Mouse (Mus musculus): ENCODE results near the gene Myh3. TPM values are rescaled to one million over a fixed set of nuclear protein-coding genes. Genes with fewer than 3 reads are reported as not detected.

Gene Myh3
- polyA plus RNA-seq (2015; fragmentation: Nextera tagmentation; extraction: Ambion mirVana), result 0.10 and 0.14 TPM in 2 replicates

GRCm38 (mm10) chr11:67078000-67078399 lies at the start of gene Myh3:
TSS of gene Myh3 (plus strand) at chr11:67078300.
- no peak for TF ChIP-seq CTCF (IDR thresholded peaks at IDR 0.05; ENCODE audit: low read depth)
- no peaks in the 10 kb centered on the region for H3K9me3 ChIP-seq (ENCODE audit: control insufficient read depth)
- ATAC-seq, result no peak
- no peaks in the 10 kb centered on the region for H3K36me3 ChIP-seq (ENCODE audit: control insufficient read depth, insufficient read depth)
- no peak within 1 kb of the TSS for H3K4me3 ChIP-seq (ENCODE audit: low read depth, low read length)
- H3K4me1 ChIP-seq (replicated peaks; ENCODE audit: control insufficient read depth, insufficient read depth, low read length), result no peaks in the 10 kb centered on the region
- H3K27me3 ChIP-seq (replicated peaks; ENCODE audit: control insufficient read depth, insufficient read depth, low read length), result no peaks in the 10 kb centered on the region
- no peak within 1 kb of the TSS for H3K9ac ChIP-seq (ENCODE audit: low read depth, low read length)
- H3K4me2 ChIP-seq (replicated peaks; ENCODE audit: low read depth), result no peak within 1 kb of the TSS
- WGBS, result 83% methylated on average over 5 of the region's 5 CpGs
- no peak within 1 kb of the TSS for H3K27ac ChIP-seq (ENCODE audit: low read depth, low read length)

- ATAC-seq, result peak; percentile 96
- peak overlapping the region; percentile 77 for H3K27ac ChIP-seq (ENCODE audit: low read depth, low read length)
- TF ChIP-seq CTCF (IDR thresholded peaks at IDR 0.05; ENCODE audit: low read depth), result peak; percentile 61
- H3K9ac ChIP-seq (ENCODE audit: low read depth, low read length), result no peak overlapping the region
- H3K9me3 ChIP-seq (ENCODE audit: control insufficient read depth), result no peaks in the 10 kb centered on the region
- no peak overlapping the region for H3K4me3 ChIP-seq (ENCODE audit: low read depth, low read length)
- peak overlapping the region; percentile 43 for H3K4me2 ChIP-seq (replicated peaks; ENCODE audit: low read depth)
- H3K27me3 ChIP-seq (replicated peaks; ENCODE audit: control insufficient read depth, insufficient read depth, low read length), result no peaks in the 10 kb centered on the region
- no peaks in the 10 kb centered on the region for H3K36me3 ChIP-seq (ENCODE audit: control insufficient read depth, insufficient read depth)
- H3K4me1 ChIP-seq (replicated peaks; ENCODE audit: control insufficient read depth, insufficient read depth, low read length), result no peaks in the 10 kb centered on the region
- WGBS, result 32% methylated on average over 16 of the region's 16 CpGs
These were observed 47.0 kb upstream of the Myh3 start for GRCm38 (mm10) chr11:67030904-67031602.

- peak; percentile 82; the same call in 1 of the 2 replicates for ATAC-seq
- no peak overlapping the region for H3K4me3 ChIP-seq (ENCODE audit: low read depth, low read length)
- peak overlapping the region; percentile 77 for H3K27ac ChIP-seq (ENCODE audit: low read depth, low read length)
- no peaks in the 10 kb centered on the region for H3K4me1 ChIP-seq (replicated peaks; ENCODE audit: control insufficient read depth, insufficient read depth, low read length)
- 26% methylated on average over 2 of the region's 2 CpGs for WGBS
- H3K9ac ChIP-seq (ENCODE audit: low read depth, low read length), result no peak overlapping the region
- H3K4me2 ChIP-seq (replicated peaks; ENCODE audit: low read depth), result no peak overlapping the region
- H3K27me3 ChIP-seq (replicated peaks; ENCODE audit: control insufficient read depth, insufficient read depth, low read length), result no peaks in the 10 kb centered on the region
- no peak for TF ChIP-seq CTCF (IDR thresholded peaks at IDR 0.05; ENCODE audit: low read depth)
- H3K36me3 ChIP-seq (ENCODE audit: control insufficient read depth, insufficient read depth), result no peaks in the 10 kb centered on the region
- no peaks in the 10 kb centered on the region for H3K9me3 ChIP-seq (ENCODE audit: control insufficient read depth)
These were observed 46.5 kb upstream of the Myh3 start for GRCm38 (mm10) chr11:67031603-67031915.

- TF ChIP-seq CTCF (IDR thresholded peaks at IDR 0.05; ENCODE audit: low read depth), result no peak
- 51% methylated on average over 4 of the region's 4 CpGs for WGBS
These were observed 43.2 kb upstream of the Myh3 start for GRCm38 (mm10) chr11:67034775-67035485.

GRCm38 (mm10) chr11:67036229-67036628 lies 41.9 kb upstream of the Myh3 start:
- no peak for TF ChIP-seq CTCF (IDR thresholded peaks at IDR 0.05; ENCODE audit: low read depth)
- no peaks in the 10 kb centered on the region for H3K27me3 ChIP-seq (replicated peaks; ENCODE audit: control insufficient read depth, insufficient read depth, low read length)
- H3K4me2 ChIP-seq (replicated peaks; ENCODE audit: low read depth), result no peak overlapping the region
- no peaks in the 10 kb centered on the region for H3K4me1 ChIP-seq (replicated peaks; ENCODE audit: control insufficient read depth, insufficient read depth, low read length)
- no peak overlapping the region for H3K9ac ChIP-seq (ENCODE audit: low read depth, low read length)
- H3K9me3 ChIP-seq (ENCODE audit: control insufficient read depth), result no peaks in the 10 kb centered on the region
- ATAC-seq, result peak; percentile 49
- peak overlapping the region; percentile 73; the same call in 1 of the 2 replicates for H3K27ac ChIP-seq (ENCODE audit: low read depth, low read length)
- peaks cover 25% of the 10 kb centered on the region for H3K36me3 ChIP-seq (ENCODE audit: control insufficient read depth, insufficient read depth)
- H3K4me3 ChIP-seq (ENCODE audit: low read depth, low read length), result no peak overlapping the region
- 62% methylated on average over 6 of the region's 6 CpGs for WGBS

More at GRCm38 (mm10) chr11:67034775-67035485, 43.2 kb upstream of the Myh3 start:
- Histone ChIP-seq H3K4me1 (replicated peaks; ENCODE audit: control insufficient read depth, insufficient read depth, low read length) (no peaks in the 10 kb centered on the region), H3K27ac (ENCODE audit: low read depth, low read length) (no peak overlapping the region), H3K9ac (ENCODE audit: low read depth, low read length) (no peak overlapping the region), H3K36me3 (ENCODE audit: control insufficient read depth, insufficient read depth) (peaks cover 13% of the 10 kb centered on the region; the same call in 1 of the 2 replicates), H3K4me3 (ENCODE audit: low read depth, low read length) (no peak overlapping the region), H3K27me3 (replicated peaks; ENCODE audit: control insufficient read depth, insufficient read depth, low read length) (no peaks in the 10 kb centered on the region), H3K9me3 (ENCODE audit: control insufficient read depth) (no peaks in the 10 kb centered on the region), H3K4me2 (replicated peaks; ENCODE audit: low read depth) (no peak overlapping the region)
- no peak for ATAC-seq

GRCm38 (mm10) chr11:67036892-67037291 lies 41.2 kb upstream of the Myh3 start:
- ATAC-seq, result no peak
- 92% methylated on average over 9 of the region's 9 CpGs for WGBS
- Histone ChIP-seq H3K9ac (ENCODE audit: low read depth, low read length) (no peak overlapping the region), H3K9me3 (ENCODE audit: control insufficient read depth) (no peaks in the 10 kb centered on the region), H3K36me3 (ENCODE audit: control insufficient read depth, insufficient read depth) (peaks cover 30% of the 10 kb centered on the region), H3K4me1 (replicated peaks; ENCODE audit: control insufficient read depth, insufficient read depth, low read length) (no peaks in the 10 kb centered on the region), H3K27ac (ENCODE audit: low read depth, low read length) (0 out of 2 replicates have a peak overlapping the region, but pooled peaks have one; percentile 17), H3K4me2 (replicated peaks; ENCODE audit: low read depth) (no peak overlapping the region), H3K27me3 (replicated peaks; ENCODE audit: control insufficient read depth, insufficient read depth, low read length) (no peaks in the 10 kb centered on the region), H3K4me3 (ENCODE audit: low read depth, low read length) (no peak overlapping the region)
- TF ChIP-seq CTCF (IDR thresholded peaks at IDR 0.05; ENCODE audit: low read depth), result no peak
